Mouse (Mus musculus): ENCODE results near the gene Trpm1.

The Trpm1 gene

DNA sequence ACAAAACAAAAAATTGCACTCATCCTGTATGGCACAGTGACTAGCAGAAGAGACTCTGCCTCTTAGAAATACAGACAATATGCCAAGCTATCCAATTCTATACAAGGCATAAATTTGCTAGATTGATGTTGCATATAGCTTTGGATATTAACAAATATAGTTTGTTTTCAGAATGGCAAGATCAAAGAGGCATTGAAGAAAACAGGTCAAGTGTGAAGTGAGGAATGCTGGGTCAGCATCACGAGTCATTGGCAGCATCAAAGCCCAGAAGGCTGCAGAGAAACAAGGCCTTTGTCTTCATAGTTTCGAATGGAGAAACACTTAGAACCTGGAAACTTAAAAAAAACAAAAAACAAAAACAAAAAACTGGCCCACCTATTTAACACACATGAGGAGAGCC, 78.4 kb downstream of the Trpm1 start:
- DNase-seq (ENCODE audit: low spot score in 2 of 2) = no peak

DNA sequence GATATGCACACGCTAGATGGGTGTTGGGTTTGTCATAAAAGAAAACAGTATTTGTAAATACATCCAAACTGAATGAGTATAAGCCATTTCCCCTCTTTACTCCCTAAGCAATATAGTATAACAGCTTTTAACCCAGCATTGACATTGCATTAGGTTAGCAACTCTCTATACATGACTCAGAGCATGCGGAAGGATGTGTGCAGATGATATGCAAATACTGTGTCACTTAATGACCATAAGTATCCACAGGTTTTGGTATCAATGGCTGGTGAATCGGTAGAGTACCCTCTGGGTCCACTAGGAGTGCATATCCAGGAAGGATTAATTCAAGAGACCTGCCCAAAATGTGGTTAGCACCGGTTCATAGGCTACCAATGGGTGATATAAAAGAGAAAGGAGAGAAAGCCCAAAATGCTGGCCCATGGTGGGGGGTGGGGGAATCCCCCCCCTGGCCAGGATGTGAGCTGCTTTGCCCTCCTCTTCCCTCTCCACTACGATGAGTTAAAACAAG, 80.7 kb downstream of the Trpm1 start:
- no peak for DNase-seq (ENCODE audit: low spot score in 2 of 2)

DNA sequence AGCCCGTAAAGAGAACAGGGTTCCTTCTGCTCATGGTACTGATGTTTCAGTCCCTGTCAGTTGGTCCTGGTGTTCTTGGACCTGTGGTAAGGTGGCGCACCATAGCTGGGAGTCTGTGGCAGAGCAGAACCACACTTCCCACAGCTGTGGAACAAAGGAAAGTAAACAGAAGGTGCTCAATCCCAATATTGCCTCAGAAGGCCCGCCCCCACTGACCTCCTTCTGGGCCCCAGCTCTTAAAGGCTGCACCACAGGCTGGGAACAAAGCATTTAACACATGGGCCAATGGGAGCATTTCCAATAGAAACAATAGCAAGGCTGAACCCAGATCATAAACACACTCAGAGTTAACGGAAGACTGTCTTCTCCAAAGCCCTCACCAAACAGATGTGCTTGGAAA, 82.9 kb downstream of the Trpm1 start:
- no peak for DNase-seq (ENCODE audit: low spot score in 2 of 2)

DNA sequence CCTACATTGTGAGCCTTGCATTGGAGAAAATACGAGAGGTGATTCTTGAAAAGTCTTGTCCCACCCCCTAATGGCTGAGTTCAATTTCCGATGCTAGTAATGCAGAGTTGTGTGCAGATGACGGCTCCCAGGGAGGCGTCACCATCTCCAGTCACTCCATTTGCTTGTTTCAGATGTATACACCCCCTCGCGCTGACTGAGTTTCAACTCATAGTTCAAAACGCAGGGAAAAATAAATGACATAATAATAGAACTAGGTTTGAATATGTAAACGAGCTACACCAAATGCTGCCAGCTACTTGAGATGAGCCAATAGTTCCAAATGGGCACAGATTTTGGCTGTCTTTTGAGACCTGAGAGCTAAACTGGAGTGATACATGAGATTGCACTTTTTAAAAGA, 84.1 kb downstream of the Trpm1 start:
- no peak for DNase-seq (ENCODE audit: low spot score in 2 of 2)

DNA sequence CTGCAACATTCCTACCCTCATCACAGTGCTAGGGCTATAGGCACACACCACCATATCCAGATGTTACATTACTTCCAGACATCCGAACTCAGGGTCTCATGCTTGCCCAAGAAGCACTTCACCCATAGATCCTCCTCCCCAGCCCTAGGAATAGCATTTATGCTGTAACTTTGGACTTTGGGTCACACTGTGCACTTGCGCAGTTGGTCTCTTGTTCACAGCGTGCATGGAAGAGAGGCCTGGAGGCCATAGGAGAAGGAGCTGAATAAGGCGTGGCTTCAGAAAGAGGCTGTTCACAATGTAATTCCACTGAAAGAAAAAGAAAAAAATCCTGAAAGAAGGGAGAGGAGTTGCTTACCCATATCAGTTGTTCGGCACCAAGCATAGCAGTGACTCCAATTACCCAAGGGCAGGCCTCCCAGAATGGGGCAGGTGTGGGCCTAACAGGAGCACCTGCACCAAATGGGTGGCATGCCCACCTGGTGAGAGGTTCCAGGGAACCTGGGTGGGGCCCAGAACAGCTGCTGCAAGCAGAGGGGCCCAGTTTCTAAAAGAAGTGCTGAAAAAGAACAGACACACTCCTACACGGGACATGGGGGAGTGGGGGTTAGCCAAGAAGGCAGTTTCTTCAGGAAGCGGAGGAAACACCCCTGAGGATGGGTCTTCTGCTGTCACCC, 84.9 kb downstream of the Trpm1 start:
- DNase-seq (ENCODE audit: low spot score in 2 of 2) = no peak

DNA sequence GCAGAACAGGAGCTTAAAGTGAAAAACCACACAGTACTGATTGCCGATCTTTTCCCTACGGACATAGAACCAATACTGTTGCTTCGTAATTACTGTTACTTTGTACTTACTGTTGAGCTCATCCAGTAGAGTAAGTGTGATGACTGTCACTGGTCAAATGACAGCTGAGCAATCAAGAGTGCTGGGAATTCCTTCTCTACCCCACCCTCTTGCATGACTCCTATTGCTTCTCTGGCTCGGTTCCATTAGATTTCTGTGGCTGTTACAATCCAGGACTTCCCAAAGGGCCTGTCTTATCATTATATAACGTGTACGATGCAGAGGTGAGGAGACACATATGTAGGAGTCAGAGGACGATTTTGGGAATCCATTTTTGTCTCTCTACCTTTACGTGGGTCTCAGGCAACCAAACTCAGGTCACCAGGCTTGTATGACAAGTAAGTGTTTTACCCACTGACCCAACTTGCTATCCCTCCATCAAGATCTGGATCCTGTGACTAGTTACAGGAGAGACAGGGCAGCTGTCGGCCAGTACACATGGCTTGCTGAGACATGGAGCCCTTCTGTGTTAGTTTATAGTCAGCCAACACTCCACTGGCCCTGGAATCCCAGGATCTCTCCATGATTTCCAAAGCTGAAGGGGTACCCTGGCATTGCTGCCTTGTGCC, 85.6 kb downstream of the Trpm1 start:
- DNase-seq (ENCODE audit: low spot score in 2 of 2) = no peak

DNA sequence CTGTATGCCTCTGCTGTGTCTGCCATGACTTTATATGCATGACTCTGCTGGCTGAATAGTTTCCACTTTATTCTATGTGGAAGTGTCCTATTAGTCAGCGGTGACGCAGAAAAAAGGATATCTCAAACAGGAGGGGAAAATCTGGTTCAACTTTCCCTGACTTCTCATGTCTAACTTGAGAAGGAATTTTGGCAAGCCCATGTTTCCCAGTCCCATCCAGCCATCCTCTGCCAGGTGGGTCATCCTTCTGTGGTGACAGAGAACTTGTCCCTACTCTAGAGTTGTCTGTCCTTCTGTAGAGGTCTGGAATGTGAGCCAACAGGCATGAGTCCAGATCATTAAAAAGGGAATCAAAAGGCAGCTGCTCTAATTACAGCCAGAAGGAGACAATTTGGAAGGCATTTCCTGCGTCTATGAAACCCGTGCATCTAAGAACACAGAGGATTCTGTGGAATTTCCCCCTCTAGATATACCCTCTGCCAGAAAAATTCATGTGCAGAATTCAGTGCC, 86.2 kb downstream of the Trpm1 start:
- peak in 1 of 2 experiments; percentile 18 for DNase-seq (ENCODE audit: low spot score in 2 of 2)

DNA sequence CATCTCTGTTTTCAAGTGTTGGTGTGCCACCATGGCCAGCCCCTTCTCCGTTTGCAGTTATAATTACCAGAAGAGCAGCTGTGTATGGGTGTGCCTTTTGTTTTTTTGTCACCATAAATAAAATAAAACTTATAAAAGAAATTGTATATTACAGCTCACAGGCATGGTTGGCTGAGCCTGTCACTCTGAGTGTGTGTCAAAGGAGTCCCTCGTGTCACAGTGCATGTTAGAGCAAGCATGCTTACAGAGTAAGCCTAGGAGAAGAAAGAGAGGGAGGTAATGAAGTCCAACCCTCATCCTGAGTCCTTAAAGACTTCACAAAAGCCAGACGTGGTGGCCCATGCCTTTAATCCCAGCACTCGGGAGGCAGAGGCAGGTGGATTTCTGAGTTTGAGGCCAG, 88.8 kb downstream of the Trpm1 start:
- DNase-seq (ENCODE audit: low spot score in 2 of 2) = no peak

DNA sequence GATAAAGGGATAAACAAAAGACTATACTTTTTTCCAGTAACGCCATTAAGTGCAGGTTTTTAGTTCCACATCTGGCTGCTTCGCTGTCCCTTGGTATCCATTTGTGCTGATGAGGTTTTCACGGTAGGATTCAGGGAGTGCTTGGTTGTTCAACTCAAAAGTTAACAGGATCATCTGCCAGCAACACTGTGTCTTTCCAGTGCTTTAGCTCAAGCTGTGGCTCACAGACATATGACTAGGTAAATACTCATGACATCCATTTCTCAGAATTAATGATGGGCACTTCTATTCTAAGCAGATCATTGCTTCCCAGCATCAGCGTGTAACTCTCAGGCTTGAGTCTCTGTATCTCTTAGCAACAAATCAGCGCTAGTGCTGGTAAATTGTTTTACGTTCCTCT, 90.7 kb downstream of the Trpm1 start:
- DNase-seq (ENCODE audit: low spot score in 2 of 2) = no peak

DNA sequence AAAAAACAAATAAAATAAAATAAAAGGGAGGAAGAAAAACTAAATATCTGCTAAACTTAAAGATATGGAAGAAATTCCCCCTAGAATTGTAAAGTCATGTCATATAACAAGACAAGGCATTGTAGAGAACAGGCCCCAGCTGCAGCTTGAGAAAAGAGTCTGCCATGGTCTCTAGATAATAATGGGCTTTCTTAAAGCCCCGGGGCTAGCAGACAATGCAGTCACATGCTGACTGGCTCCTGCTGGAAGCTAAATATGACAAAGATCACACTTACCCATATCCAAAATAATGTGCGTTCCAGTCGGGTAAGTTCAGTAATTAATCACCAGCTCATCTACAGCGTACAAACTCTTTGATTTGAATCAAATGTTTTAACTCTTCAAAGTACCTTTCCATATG, 93.1 kb downstream of the Trpm1 start:
- no peak for DNase-seq (ENCODE audit: low spot score in 2 of 2)

DNA sequence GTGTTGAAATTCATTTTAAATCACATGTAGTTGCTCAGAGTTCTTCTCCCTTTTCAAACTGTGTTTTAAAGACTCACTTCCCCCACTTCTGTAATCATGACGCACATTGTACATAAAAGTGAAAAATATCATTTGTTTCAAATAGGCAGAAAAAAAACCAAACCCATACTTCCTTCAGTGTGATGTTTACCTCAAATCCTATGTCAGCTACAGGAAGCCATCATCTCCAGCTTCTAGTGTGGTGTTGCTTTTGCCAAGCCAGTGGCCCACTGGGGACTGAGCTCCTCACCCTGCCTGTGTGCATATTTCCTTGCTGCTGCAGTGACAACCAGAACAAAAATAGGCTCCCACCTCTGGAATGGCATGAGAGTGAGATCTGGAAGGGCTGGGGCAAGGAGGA, 94.7 kb downstream of the Trpm1 start:
- DNase-seq (ENCODE audit: low spot score in 2 of 2) = no peak

DNA sequence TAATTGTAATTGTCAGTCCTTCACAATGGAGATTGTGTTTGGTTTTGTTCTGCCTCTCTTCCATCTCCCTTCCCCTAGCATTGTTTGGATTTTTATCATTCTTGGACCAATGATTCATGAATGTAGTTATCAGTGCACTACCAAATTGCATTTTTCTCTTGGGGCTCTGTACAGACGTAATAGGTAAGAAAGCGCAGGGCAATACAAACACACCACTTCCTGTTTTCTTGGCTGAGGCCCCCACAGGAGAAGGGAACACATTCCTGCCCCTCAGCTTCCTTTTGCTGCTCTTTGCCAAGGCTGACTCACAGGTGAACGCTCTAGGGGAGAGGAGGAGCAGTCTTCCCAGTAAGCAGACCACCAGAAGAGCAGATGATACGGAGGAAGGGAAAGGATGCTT, 96.1 kb downstream of the Trpm1 start:
- no peak for DNase-seq (ENCODE audit: low spot score in 2 of 2)

DNA sequence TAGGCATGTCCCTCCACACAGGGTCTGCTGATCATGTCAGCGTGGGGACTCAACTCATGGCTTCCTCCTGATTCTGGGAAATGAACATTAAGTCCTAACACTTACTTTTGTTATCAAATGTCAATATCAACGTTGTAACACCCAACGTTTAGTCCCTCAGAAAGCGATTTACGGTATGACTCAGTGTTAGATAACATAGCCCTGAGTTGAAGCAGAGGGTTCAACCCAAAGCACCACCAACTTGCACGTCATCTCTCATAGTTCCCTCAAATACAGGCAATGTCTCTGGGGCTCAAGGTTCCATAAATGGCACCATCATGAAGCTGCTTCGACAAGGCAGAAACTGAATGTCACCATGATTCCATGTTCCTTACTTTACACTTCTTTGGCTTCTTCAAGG, 96.8 kb downstream of the Trpm1 start:
- DNase-seq (ENCODE audit: low spot score in 2 of 2) = no peak

DNA sequence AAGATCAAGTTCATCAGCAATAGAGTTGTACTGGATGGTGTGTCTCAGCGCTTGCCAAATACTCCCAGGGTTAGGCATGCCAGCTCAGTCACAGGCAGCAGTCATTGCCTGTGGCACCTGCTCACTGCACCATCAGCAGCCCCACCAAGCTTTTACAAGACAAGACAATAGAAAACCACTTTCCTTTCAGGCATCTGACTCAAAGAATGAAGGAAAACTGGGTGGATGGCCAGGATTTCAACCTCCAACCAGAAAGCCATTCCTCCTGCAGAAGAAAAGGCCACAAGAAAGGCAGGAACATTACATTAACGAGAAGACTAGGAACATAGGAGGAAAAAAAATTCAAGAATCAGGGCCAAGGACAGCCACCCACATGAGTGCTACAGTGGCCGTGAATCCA, 100.1 kb downstream of the Trpm1 start:
- DNase-seq (ENCODE audit: low spot score in 2 of 2) = no peak

DNA sequence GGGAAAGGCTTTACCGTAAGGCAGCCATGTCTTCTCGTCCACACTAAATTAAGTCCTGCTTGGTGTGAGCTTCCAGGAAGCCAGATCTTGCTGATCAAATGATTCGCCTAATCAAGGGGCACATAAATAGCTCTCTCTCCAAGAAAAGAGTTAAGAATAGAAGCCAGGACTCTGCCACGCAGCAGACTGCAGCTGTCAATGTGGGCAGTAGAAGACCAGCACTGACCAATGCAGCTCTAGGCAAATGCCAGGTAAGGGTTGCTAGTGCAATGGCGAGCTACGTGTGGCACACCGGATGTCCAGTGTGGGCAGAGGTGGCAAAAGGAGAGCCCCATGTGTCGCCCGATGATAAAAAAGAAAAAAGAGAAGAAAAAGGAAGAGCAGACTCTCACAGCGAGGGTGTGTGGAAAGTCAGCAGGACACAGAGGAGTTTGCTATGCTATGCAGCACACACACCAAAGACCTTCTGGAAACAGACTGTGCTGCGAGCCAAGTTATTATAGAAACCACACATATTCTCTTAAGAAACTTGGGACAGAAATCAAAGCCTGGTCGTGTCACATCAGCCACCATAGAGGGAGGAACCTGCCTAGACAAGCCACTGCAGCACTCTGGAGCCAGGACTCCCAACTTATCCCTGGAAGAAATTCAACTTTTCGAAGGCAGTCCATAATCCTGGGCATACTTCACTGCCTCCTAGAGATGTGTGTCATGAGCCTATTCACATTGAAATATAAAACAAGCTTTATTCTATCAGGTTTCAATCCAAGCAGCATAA, 112.1 kb downstream of the Trpm1 start:
- DNase-seq (ENCODE audit: low spot score in 2 of 2) = no peak

DNA sequence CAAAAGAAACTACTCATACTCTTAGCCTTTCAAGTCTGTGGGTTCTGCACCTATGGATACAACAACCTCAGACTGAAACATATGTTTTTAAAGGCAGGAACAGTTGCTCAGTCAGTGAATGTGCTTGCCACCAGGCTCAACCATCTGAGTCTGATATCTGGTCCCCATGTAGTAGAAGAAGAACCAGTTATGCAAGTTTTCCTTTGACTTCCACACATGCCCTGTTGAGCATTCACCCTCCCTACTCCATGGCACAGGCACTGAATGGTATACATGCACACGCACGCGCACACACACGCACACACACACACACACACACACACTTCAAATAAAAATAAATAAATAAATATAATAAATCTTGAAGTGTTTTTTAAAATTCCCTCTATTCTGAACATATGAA, 113.0 kb downstream of the Trpm1 start:
- DNase-seq (ENCODE audit: low spot score in 2 of 2) = no peak

DNA sequence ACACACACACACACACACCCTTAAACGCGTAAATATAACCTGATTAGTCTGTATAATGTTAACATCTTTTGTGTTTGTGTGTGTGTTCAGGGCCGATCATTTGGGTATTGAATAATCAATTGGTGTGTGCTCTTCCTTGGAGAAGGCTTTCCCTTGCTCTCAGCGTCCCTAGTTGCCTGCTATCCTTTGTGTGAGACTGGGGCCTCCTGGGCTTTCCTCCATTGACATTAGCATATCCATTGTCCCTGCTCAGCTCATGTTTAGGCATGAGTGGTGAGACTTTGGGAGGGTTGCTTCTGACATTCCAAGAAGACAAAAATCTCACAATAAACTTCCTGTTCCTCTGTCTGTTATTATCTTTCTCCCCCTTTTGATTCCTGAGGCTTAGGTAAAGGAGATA, 118.3 kb downstream of the Trpm1 start:
- DNase-seq (ENCODE audit: low spot score in 2 of 2) = no peak

DNA sequence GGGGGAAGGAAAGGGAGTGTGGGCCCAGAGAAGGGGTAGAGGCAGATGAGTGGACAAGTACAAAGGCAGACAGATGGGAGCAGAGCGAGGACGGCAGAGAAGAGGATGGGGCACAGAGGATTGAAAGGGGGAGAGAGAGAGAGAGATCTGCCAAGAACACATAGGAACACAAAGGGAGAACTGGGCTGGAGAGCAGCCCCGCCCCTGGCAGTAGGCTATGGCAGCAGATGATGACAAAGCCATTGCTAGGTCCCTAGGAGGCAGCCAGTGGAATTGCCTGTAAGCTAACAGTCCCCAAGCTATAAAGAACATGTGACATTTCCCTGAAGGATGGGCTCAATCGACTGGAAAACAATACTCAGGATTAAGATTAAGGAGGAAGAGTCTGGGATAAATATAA, 121.9 kb downstream of the Trpm1 start:
- no peak for DNase-seq (ENCODE audit: low spot score in 2 of 2)

DNA sequence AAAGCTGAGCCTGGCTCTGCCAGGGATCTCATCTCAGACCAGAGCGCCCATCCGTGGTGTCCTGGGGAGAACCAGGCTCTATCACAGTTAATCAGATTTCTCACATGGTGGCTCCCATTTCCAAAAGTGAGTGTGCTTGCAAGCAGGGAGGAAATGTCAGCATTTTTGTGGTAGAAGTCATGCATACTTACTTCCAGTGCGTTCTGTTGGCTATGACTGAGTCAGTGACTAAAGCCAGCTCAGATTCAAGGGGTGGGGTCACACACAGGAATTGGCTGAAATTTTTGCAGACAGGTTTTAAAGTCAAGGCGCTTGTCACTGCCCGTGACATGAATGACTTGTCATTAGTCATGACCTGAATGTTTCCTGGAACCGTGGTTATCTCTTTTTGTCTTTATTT, 123.3 kb downstream of the Trpm1 start:
- DNase-seq (ENCODE audit: low spot score in 2 of 2) = no peak

DNA sequence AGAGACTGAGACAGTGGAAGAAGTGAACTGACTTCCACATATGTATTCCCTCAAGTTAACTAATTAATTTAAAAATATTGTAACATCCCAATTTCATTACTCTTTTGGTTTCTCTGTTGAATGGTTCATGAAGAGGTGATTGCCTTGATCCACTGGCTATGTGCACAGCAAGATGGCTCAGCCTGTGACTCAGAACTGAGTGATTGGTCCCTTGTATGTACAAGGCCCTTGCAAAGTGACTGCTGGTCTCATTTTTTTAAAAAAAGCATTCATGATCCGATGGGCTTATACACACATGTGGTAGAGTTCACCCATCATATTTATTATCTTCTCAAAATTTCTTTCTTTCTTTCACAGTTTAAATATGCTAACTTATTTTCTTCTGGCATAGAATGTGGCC, 124.9 kb downstream of the Trpm1 start:
- no peak for DNase-seq (ENCODE audit: low spot score in 2 of 2)

DNA sequence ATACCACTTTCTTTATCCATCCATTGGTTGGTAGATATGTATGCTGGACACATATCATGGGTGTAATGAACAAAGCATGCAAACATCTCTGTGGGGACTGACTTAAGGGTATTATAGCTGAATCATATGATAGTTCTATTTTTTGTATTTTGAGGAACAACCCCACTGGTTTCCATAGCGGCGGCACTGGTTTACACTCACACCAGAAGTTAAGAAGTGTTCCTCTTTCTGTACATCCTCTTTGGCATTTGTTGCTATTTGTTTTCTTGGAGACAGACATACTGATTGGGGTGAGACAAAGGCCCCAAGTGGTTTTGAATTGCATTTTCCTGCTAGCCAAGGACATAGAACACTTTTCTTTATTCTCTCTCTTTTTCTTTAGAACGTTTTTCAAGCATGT, 125.9 kb downstream of the Trpm1 start:
- no peak for DNase-seq (ENCODE audit: low spot score in 2 of 2)

DNA sequence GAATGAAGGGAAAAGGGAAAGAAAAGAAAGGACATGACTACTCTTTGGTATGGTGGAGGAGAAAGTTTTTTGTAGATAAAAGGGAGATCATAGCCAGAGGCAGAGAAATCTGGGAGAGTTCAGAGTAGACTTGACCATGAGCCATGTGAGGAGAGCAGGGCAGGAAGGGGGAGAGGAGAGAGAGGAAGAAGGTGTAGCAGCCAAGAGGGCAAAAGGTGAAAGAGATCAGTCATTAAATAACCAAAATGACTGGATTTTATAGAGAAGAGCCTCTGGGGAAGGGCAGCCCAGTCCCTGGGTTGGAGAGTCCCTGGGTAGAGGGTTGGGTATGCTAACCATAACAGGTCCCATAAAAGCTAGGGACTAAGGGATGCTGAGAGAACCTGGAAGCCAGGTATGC, 132.9 kb downstream of the Trpm1 start:
- no peak for DNase-seq (ENCODE audit: low spot score in 2 of 2)

All from cerebellum, postnatal 4 days (tissue).